Mouse (Mus musculus) CH12.LX (cell line): ENCODE results near the gene Spats2. TPM values are rescaled to one million over a fixed set of nuclear protein-coding genes. Genes with fewer than 3 reads are reported as not detected.

Experiments
- DNase-seq: peaks from one replicate; pipeline ENCODE4 v3.0.0-alpha.2; 2013; ENCODE audit errors: extremely low read depth
- H3K27ac ChIP-seq: 2 replicates; pipeline ENCODE4 v1.5.1; 2012; ENCODE audit warnings: low read depth, mild to moderate bottlenecking, control low read depth, moderate library complexity; ENCODE audit not compliant: insufficient read depth
- H3K27me3 ChIP-seq: replicated peaks from 2 replicates; pipeline ENCODE3; 2012; ENCODE audit warnings: inconsistent platforms
- H3K36me3 ChIP-seq, 2 experiments: replicated peaks in 1 of 2; 2 replicates each; pipeline versions ENCODE3 to v1.6.1; 2012; ENCODE audit warnings: inconsistent platforms in 1 of 2, low read length in 1 of 2, mild to moderate bottlenecking in 1 of 2, mixed read lengths in 1 of 2, moderate library complexity in 1 of 2; ENCODE audit not compliant: control insufficient read depth in 1 of 2, insufficient read depth in 1 of 2
- H3K4me1 ChIP-seq, 2 experiments: 2 replicates each; pipeline ENCODE4 v1.6.1; 2012; ENCODE audit warnings: inconsistent platforms in 1 of 2, moderate library complexity in 1 of 2; ENCODE audit not compliant: insufficient read depth in 2 of 2, control insufficient read depth in 1 of 2
- H3K4me2 ChIP-seq: 2 replicates; pipeline ENCODE4 v1.6.1; 2012; ENCODE audit warnings: low read depth, mild to moderate bottlenecking, control low read depth; ENCODE audit not compliant: poor library complexity, insufficient read depth, severe bottlenecking
- H3K4me3 ChIP-seq, 3 experiments: fragments of 150-350 bp in 1 of 3; sonication (generic) in 1 of 3; replicated peaks in 1 of 3; 2 replicates each; pipeline versions ENCODE3 to v1.5.1; 2011 to 2012; ENCODE audit warnings: low read depth in 2 of 3, low read length in 2 of 3, mild to moderate bottlenecking in 2 of 3, moderate library complexity in 2 of 3, control low read depth in 1 of 3, improper control_type of control experiment in 1 of 3, inconsistent platforms in 1 of 3, mixed read lengths in 1 of 3; ENCODE audit not compliant: poor library complexity in 1 of 3
- H3K79me2 ChIP-seq: replicated peaks from 2 replicates; pipeline ENCODE4 v1.6.1; 2012; ENCODE audit warnings: mild to moderate bottlenecking, moderate library complexity; ENCODE audit not compliant: control insufficient read depth, poor library complexity, insufficient read depth, severe bottlenecking; ENCODE audit errors: extremely low read depth
- H3K9ac ChIP-seq: 2 replicates; pipeline ENCODE4 v1.6.1; 2012; ENCODE audit warnings: low read depth, mild to moderate bottlenecking, control low read depth, moderate library complexity; ENCODE audit not compliant: insufficient read depth
- H3K9me3 ChIP-seq: replicated peaks from 2 replicates; pipeline ENCODE3; 2012; ENCODE audit warnings: low read length, inconsistent platforms, mixed read lengths
- CTCF ChIP-seq, 2 experiments: IDR thresholded peaks in 1 of 2; conservative IDR thresholded peaks in 1 of 2; 2 replicates each; pipeline ENCODE4 v1.5.1; 2011 to 2012; ENCODE audit warnings: low read depth in 2 of 2, low read length in 2 of 2, improper control_type of control experiment in 1 of 2, inconsistent platforms in 1 of 2, mild to moderate bottlenecking in 1 of 2, moderate library complexity in 1 of 2
- E2F4 ChIP-seq: IDR thresholded peaks from 2 replicates; pipeline ENCODE4 v1.6.1; 2011; ENCODE audit warnings: low read depth, low read length, improper control_type of control experiment; ENCODE audit not compliant: insufficient replicate concordance
- ETS1 ChIP-seq: conservative IDR thresholded peaks from 2 replicates; pipeline ENCODE4 v1.6.1; 2012; ENCODE audit warnings: low read depth, mild to moderate bottlenecking, inconsistent platforms, low read length, improper control_type of control experiment, moderate library complexity
- HCFC1 ChIP-seq: IDR thresholded peaks from 2 replicates; pipeline ENCODE4 v1.6.1; 2012; ENCODE audit warnings: low read depth, mild to moderate bottlenecking, inconsistent platforms, low read length, improper control_type of control experiment
- JUND ChIP-seq: conservative IDR thresholded peaks from 2 replicates; pipeline ENCODE4 v1.6.1; 2011; ENCODE audit warnings: low read depth, low read length, improper control_type of control experiment
- MAX ChIP-seq: IDR thresholded peaks from 2 replicates; pipeline ENCODE4 v1.6.1; 2011; ENCODE audit warnings: low read length, improper control_type of control experiment
- NELFE ChIP-seq: IDR thresholded peaks from 2 replicates; pipeline ENCODE4 v1.6.1; 2011; ENCODE audit warnings: low read depth, low read length, improper control_type of control experiment
- RAD21 ChIP-seq: IDR thresholded peaks from 2 replicates; pipeline ENCODE4 v1.6.1; 2011; ENCODE audit warnings: low read depth, mild to moderate bottlenecking, low read length, improper control_type of control experiment, moderate library complexity
- SIN3A ChIP-seq: IDR thresholded peaks from 2 replicates; pipeline ENCODE4 v1.6.1; 2012; ENCODE audit warnings: low read length, improper control_type of control experiment, inconsistent platforms
- SMC3 ChIP-seq: IDR thresholded peaks from 2 replicates; pipeline ENCODE4 v1.6.1; 2011; ENCODE audit warnings: low read depth, low read length, improper control_type of control experiment
- TCF12 ChIP-seq: IDR thresholded peaks from 2 replicates; pipeline ENCODE4 v1.6.1; 2014; ENCODE audit warnings: low read depth, mild to moderate bottlenecking, inconsistent platforms, low read length, improper control_type of control experiment
- USF1 ChIP-seq: IDR thresholded peaks from 2 replicates; pipeline ENCODE4 v1.6.1; 2014; ENCODE audit warnings: low read depth, mild to moderate bottlenecking, inconsistent platforms, low read length, improper control_type of control experiment
- dilution Hi-C: fragments of 300-500 bp; cut with MboI; formaldehyde crosslinking; loops from 2 replicates; pipeline ENCODE4 v1.14.3; 2020; ENCODE audit warnings: low sequenced_read_pairs; ENCODE audit not compliant: extremely low pct_unique_long_range_greater_than_20kb, extremely low pct_ligation_motif_present
- in situ Hi-C: fragments of 300-500 bp; cut with MboI; formaldehyde crosslinking; loops from 3 replicates; pipeline ENCODE4 v1.14.3; 2019; ENCODE audit warnings: low sequenced_read_pairs, low pct_ligation_motif_present, low pct_unique_long_range_greater_than_20kb, mixed read lengths
- polyA plus RNA-seq: library from polyadenylated mRNA; unstranded; fragments of >175 nt; gene quantifications from 2 replicates; pipeline ENCODE4 v1.2.1, GENCODE M21; 2012; ENCODE audit warnings: low read depth; ENCODE audit not compliant: insufficient read length
- total RNA-seq, 2 experiments: library from RNA; depleted of rRNA; stranded (reverse); fragments of 300-350 nt in 1 of 2; fragments of >200 nt in 1 of 2; gene quantifications; 2 replicates each; pipeline ENCODE4 v1.2.3; 2012 to 2014

The Spats2 gene
- total and polyA plus RNA-seq, 3 experiments = 26.5 to 81.0 (median 68.3) TPM

GRCm38 (mm10) chr15:99234326-99235010, 108.8 kb downstream of the Spats2 start:
- dilution Hi-C loops = no loop called here

DNA sequence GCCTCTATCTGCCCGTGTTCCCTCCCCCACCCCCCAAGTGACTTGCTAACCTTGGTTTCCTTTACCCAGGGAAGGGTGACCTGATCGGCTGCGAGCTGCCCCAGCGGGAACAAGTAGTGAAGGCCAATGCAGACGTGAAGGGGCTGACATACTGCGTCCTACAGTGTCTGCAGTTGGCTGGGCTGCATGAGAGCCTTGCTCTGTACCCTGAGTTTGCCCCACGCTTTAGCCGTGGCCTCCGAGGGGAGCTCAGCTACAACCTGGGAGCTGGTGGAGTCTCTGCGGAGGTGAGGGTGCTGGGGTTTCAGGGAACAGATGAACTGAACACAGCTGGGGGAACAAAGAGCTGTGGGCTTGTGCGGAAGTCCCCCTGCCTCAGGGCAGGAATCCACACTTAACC, 112.3 kb downstream of the Spats2 start:
- Histone ChIP-seq H3K27ac (no peak overlapping the region), H3K9ac (no peak overlapping the region), H3K4me1 (peaks cover 0 to 6% of the 10 kb centered on the region in 2 experiments; a peak in 2 of 4 replicates), H3K4me3 (no peak overlapping the region), H3K27me3 (peaks cover 39% of the 10 kb centered on the region), H3K36me3 (peaks cover 11 to 29% of the 10 kb centered on the region in 2 experiments), H3K9me3 (peaks cover 3% of the 10 kb centered on the region), H3K4me2 (no peak overlapping the region), H3K79me2 (no peaks in the 10 kb centered on the region)
- dilution Hi-C loops = no loop called here
- TF ChIP-seq HCFC1 (no peak), NELFE (no peak), ETS1 (no peak), TCF12 (no peak), SIN3A (no peak)
- DNase-seq = no peak
- in situ Hi-C loops = no loop called here

More at GRCm38 (mm10) chr15:99234326-99235010, 108.8 kb downstream of the Spats2 start:
- Histone ChIP-seq H3K4me2 (no peak overlapping the region), H3K4me1 (peaks cover 0 to 9% of the 10 kb centered on the region in 2 experiments; a peak in 2 of 4 replicates), H3K4me3 (no peak overlapping the region), H3K27me3 (peaks cover 69% of the 10 kb centered on the region), H3K27ac (no peak overlapping the region), H3K9me3 (peaks cover 3% of the 10 kb centered on the region), H3K79me2 (no peaks in the 10 kb centered on the region), H3K36me3 (peaks cover 0 to under 1% of the 10 kb centered on the region in 2 experiments), H3K9ac (no peak overlapping the region)
- no peak for DNase-seq
- TF ChIP-seq USF1 (no peak), E2F4 (no peak), JUND (no peak), MAX (no peak)
- in situ Hi-C loops = no loop called here

- H3K79me2 ChIP-seq = no peaks in the 10 kb centered on the region
- no peak overlapping the region for H3K9ac ChIP-seq
- in situ Hi-C loops (no loop called here), dilution Hi-C loops (no loop called here)
- H3K4me3 ChIP-seq = no peak overlapping the region
- H3K27ac ChIP-seq = no peak overlapping the region
- H3K36me3 ChIP-seq = peaks cover 31 to 49% of the 10 kb centered on the region in 2 experiments
- peaks cover 3% of the 10 kb centered on the region for H3K9me3 ChIP-seq
- H3K27me3 ChIP-seq = peaks cover 19% of the 10 kb centered on the region
- no peak overlapping the region for H3K4me2 ChIP-seq
- H3K4me1 ChIP-seq = no peaks in the 10 kb centered on the region
- no peak for DNase-seq
- TF ChIP-seq CTCF (conservative IDR thresholded peaks at IDR 0.05 in 1 of 2, IDR thresholded peaks at IDR 0.05 in 1 of 2; ENCODE audit: low read depth in 2 of 2, low read length in 2 of 2) = peak in 1 of 2 experiments; percentile 64; a peak in 2 of 4 replicates
- TF ChIP-seq NELFE = no peak
- peak; percentile 45 for TF ChIP-seq SMC3
- peak; percentile 59 for TF ChIP-seq RAD21
- TF ChIP-seq SIN3A = no peak
Observed at GRCm38 (mm10) chr15:99240129-99240528, 114.4 kb downstream of the Spats2 start.
